Mouse (Mus musculus) MEL (cell line): ENCODE measurements around the gene Trim47.

Experiments
- CTCF ChIP-seq, 3 experiments: IDR thresholded peaks in 2 of 3; conservative IDR thresholded peaks in 1 of 3; 2 replicates each; pipeline ENCODE4 v1.5.1; 2011 to 2012; ENCODE audit warnings: low read length in 3 of 3, low read depth in 2 of 3, mild to moderate bottlenecking in 2 of 3, improper control_type of control experiment in 1 of 3, inconsistent platforms in 1 of 3, mixed read lengths in 1 of 3, moderate library complexity in 1 of 3; ENCODE audit not compliant: control insufficient read depth in 1 of 3, insufficient read depth in 1 of 3, poor library complexity in 1 of 3, severe bottlenecking in 1 of 3
- E2F4 ChIP-seq: IDR thresholded peaks from 2 replicates; pipeline ENCODE4 v1.6.1; 2011; ENCODE audit warnings: low read depth, low read length, improper control_type of control experiment, borderline replicate concordance
- POLR2AphosphoS2 ChIP-seq: IDR thresholded peaks from 2 replicates; pipeline ENCODE4 v1.6.1; 2011; ENCODE audit warnings: low read length, improper control_type of control experiment

DNA sequence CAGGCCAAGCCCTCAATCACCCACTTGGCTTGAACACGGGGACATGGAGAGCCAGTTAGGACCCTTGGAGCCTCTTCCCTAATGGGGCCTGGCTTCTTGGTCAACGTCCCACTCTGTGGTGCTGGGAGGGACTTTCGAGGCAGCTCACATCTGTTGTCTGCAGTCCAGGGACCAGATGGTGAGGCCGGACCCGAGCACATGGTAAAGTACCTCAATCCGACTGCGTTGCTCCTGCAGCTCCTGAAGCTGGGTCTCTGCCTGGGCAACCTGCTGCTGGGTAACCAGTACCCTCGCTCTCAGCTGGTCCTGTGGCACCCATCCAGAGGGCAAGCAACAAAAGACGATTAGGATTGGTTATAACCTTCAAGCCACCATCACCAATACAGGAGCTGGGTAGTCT, 976 bp upstream of the Trim47 start:
- no peak for TF ChIP-seq E2F4
- TF ChIP-seq POLR2AphosphoS2, result no peak
- no peak for TF ChIP-seq CTCF (IDR thresholded peaks at IDR 0.05 in 2 of 3, conservative IDR thresholded peaks at IDR 0.05 in 1 of 3; ENCODE audit: control insufficient read depth in 1 of 3, insufficient read depth in 1 of 3, low read depth in 2 of 3, low read length in 3 of 3, poor library complexity in 1 of 3, severe bottlenecking in 1 of 3)
